Mouse (Mus musculus) lung, postnatal 0 days (tissue): Measurements from ENCODE around the gene Gys2. TPM values are rescaled to one million over a fixed set of nuclear protein-coding genes. Genes with fewer than 3 reads are reported as not detected.

ENCODE experiments used
- ATAC-seq: fragments of 200-750 bp; cut with Nextera tagmentation; 2 replicates; pipeline ENCODE4 v1.8.0; 2017; ENCODE audit warnings: moderate library complexity
- DNase-seq: peaks from one replicate; pipeline ENCODE4 v3.0.0-alpha.2; 2016; ENCODE audit warnings: low spot score
- H3K27ac ChIP-seq: fragments of 300-500 bp; sonication (generic); 2 replicates; pipeline ENCODE4 v1.5.1; 2014; ENCODE audit warnings: antibody characterized with exemption, mild to moderate bottlenecking, low read length, mixed read lengths
- H3K27me3 ChIP-seq: fragments of 300-500 bp; sonication (generic); replicated peaks from 2 replicates; pipeline ENCODE4 v1.6.1; 2014; ENCODE audit warnings: low read length, mixed read lengths; ENCODE audit not compliant: insufficient read depth
- H3K36me3 ChIP-seq: fragments of 300-500 bp; sonication (generic); 2 replicates; pipeline ENCODE4 v1.6.1; 2014; ENCODE audit warnings: low read length, mixed read lengths; ENCODE audit not compliant: insufficient read depth
- H3K4me1 ChIP-seq: fragments of 300-500 bp; sonication (generic); 2 replicates; pipeline ENCODE4 v1.6.1; 2014; ENCODE audit warnings: antibody characterized with exemption, low read depth, low read length, mixed read lengths; ENCODE audit not compliant: insufficient read depth
- H3K4me2 ChIP-seq: fragments of 300-500 bp; sonication (generic); replicated peaks from 2 replicates; pipeline ENCODE4 v1.6.1; 2014; ENCODE audit warnings: low read depth, mild to moderate bottlenecking, low read length, moderate library complexity, mixed read lengths
- H3K4me3 ChIP-seq: fragments of 300-500 bp; sonication (generic); 2 replicates; pipeline ENCODE4 v1.5.1; 2014; ENCODE audit warnings: low read depth, low read length
- H3K9ac ChIP-seq: fragments of 300-500 bp; sonication (generic); replicated peaks from 2 replicates; pipeline ENCODE4 v1.6.1; 2014; ENCODE audit warnings: low read depth, mild to moderate bottlenecking
- H3K9me3 ChIP-seq: fragments of 300-500 bp; sonication (generic); 2 replicates; pipeline ENCODE4 v1.6.1; 2016; ENCODE audit warnings: low read length, mixed read lengths
- CTCF ChIP-seq: IDR thresholded peaks from 2 replicates; pipeline ENCODE4 v1.5.1; 2016; ENCODE audit warnings: antibody characterized with exemption, mild to moderate bottlenecking
- EP300 ChIP-seq: IDR thresholded peaks from 2 replicates; pipeline ENCODE4 v1.6.1; 2016; ENCODE audit warnings: antibody characterized with exemption, mild to moderate bottlenecking, control low read depth
- WGBS: fragments of 180-500 bp; shearing (Covaris S2); extraction: QIAGEN DNeasy Blood & Tissue Kit; methylation state at CpG from one replicate; pipeline ENCODE4 v1.1.7; 2014; 5-methylcytosine and 5-hydroxymethylcytosine counted together
- polyA plus RNA-seq: library from polyadenylated mRNA; unstranded; fragments of >200 nt; fragmentation: Nextera tagmentation; extraction: Ambion mirVana; gene quantifications from 2 replicates; pipeline ENCODE4 v1.2.1, GENCODE M21; 2015

The Gys2 gene
- polyA plus RNA-seq, 1 experiment from 2014 or later = not detected

DNA sequence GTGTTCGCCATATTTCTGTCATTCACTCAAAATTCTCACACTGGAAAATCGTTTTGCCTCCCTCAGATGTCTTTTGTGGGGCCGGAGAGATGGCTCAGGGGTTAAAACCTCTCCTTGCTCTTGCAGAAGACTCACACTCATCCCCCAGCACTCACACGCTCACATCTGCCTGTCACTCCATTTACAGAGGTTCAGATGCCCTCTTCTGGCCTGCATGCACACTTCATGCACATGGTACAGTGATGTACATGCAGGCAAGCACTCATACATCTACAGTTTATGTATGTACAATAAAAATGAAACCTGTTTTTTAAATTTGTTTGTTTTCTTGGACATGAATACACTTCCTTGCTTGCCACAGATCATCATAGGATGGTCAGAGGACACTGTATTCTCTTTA lies 3.3 kb downstream of the Gys2 start:
- Histone ChIP-seq H3K4me3 (no peak overlapping the region), H3K27ac (no peak overlapping the region), H3K36me3 (no peaks in the 10 kb centered on the region), H3K9me3 (no peaks in the 10 kb centered on the region), H3K4me2 (no peak overlapping the region), H3K9ac (no peak overlapping the region), H3K4me1 (no peaks in the 10 kb centered on the region), H3K27me3 (no peaks in the 10 kb centered on the region)
- TF ChIP-seq CTCF (peak; percentile 54), EP300 (no peak)
- ATAC-seq (no peak), DNase-seq (peak; percentile 12)
- 46% methylated on average over 4 of the region's 4 CpGs for WGBS

DNA sequence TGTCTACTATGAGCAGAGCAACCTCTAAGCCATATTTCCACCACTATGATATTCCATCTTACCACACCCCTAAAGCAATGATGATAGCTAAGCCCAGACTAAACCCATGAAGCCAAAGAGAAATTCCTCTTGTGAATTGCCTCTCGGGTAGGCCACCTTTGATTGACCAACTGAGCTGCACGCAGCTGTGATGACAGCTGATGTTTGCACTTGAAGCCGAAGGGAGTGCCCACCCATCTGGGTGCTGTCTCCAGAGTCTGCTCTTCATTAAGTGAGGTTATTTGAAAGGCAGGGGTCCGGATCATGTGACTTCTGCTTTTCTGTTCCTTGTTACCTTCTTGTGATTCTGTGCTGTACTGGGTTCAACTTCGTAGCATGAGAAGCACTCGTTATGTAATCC lies 10.7 kb downstream of the Gys2 start:
- ATAC-seq = no peak
- H3K36me3 ChIP-seq = no peaks in the 10 kb centered on the region
- H3K9ac ChIP-seq = no peak overlapping the region
- WGBS = 76% methylated on average over 6 of the region's 6 CpGs
- no peaks in the 10 kb centered on the region for H3K9me3 ChIP-seq
- H3K4me3 ChIP-seq = no peak overlapping the region
- H3K4me2 ChIP-seq = no peak overlapping the region
- no peak overlapping the region for H3K27ac ChIP-seq
- TF ChIP-seq EP300 (no peak), CTCF (no peak)
- no peak for DNase-seq
- H3K4me1 ChIP-seq = no peaks in the 10 kb centered on the region
- no peaks in the 10 kb centered on the region for H3K27me3 ChIP-seq

DNA sequence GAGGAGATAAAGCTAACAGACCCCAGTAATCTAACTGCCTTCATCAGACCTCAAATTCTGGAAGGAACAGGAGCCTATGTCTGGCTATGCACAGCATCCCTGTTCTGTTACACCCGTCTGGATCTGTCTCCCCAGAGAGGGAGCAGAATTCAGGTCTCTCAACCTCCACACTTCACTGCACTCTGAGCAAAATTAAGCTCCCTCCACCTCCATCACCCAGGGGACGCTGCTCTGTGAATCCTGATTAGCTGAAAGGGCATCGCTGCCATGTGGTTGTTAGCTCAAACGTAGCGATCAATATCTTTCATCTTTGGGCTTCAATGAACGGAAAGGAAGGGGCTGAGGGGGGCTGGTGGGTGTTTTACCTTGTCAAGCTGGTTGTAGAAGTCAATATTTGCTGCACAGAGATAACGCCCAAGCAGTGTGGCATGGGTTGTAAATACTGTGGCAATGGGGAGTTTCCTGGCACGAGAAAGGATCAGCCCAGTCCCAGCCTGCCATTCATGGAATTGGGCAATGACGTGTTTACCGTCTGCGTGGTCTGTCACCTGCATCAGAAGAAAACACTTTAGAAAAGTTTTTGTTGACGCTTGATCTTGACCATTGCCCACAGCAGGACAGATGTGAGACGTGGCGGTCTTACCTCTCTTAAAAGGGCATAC lies 13.8 kb downstream of the Gys2 start:
- TF ChIP-seq EP300 (no peak), CTCF (no peak)
- DNase-seq = no peak
- no peaks in the 10 kb centered on the region for H3K27me3 ChIP-seq
- H3K36me3 ChIP-seq = no peaks in the 10 kb centered on the region
- no peak overlapping the region for H3K4me3 ChIP-seq
- no peaks in the 10 kb centered on the region for H3K9me3 ChIP-seq
- H3K4me2 ChIP-seq = no peak overlapping the region
- H3K4me1 ChIP-seq = no peaks in the 10 kb centered on the region
- ATAC-seq = no peak
- WGBS = 53% methylated on average over 14 of the region's 14 CpGs
- H3K9ac ChIP-seq = no peak overlapping the region
- no peak overlapping the region for H3K27ac ChIP-seq

DNA sequence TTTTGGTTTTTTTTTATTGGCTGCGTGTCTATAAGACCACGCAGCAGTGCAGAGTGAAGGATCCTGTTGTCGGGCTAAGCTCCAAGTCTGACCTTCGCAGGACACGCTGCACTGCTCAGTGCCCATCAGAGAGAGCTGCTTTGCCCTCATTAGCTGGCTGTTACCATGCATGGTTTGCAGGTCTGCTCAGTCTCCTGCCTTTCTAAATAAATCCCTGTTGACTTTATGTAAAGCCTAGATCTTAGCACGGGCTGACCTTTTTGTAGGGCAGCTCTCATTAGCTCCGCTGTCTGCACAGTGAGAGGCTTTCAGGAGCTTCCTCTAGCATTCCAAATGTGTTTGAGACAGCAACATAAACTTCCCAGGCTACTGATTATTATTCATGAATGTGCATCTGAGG lies 14.9 kb downstream of the Gys2 start:
- no peak overlapping the region for H3K27ac ChIP-seq
- no peak overlapping the region for H3K9ac ChIP-seq
- no peak overlapping the region for H3K4me2 ChIP-seq
- H3K4me1 ChIP-seq = no peaks in the 10 kb centered on the region
- no peaks in the 10 kb centered on the region for H3K36me3 ChIP-seq
- WGBS = 51% methylated on average over 7 of the region's 7 CpGs
- DNase-seq (no peak), ATAC-seq (no peak)
- no peak overlapping the region for H3K4me3 ChIP-seq
- H3K27me3 ChIP-seq = no peaks in the 10 kb centered on the region
- TF ChIP-seq CTCF = no peak
- no peak for TF ChIP-seq EP300
- H3K9me3 ChIP-seq = no peaks in the 10 kb centered on the region

DNA sequence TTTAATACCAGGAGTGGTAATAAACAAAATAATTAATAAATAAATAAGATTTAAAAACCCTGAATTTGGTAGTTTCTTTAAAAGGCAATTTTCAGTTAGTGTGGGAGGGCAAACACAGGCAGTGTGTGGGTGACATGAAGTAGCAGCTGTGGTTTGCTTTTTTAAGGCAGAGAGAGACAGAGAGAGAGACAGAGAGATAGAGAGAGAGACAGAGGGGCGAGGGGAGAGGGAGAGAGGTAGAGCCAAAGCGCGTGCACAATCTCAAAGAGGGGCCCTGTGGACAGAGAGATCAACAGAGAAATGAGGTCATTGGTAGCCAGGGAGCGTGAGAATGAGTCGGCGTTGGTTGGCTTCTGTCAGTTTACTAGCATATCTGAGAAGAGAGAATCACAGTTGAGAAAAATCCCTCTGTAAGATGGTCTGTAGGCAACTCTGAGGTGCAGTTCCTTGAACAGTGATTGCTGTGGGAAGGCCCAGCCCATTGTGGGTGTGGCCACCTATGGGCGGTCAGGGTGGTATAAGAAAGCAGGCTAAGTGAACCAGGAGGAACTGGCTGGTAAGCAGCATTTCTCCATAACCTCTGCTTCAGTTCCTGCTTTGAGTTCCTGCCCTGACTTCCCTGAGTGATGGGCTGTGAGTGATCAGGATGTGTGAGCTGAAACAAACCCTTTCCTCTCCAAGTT lies 17.5 kb downstream of the Gys2 start:
- no peak for ATAC-seq
- TF ChIP-seq EP300 (no peak), CTCF (no peak)
- peak; percentile 7 for DNase-seq
- Histone ChIP-seq H3K9me3 (no peaks in the 10 kb centered on the region), H3K9ac (no peak overlapping the region), H3K27ac (no peak overlapping the region), H3K4me1 (no peaks in the 10 kb centered on the region), H3K36me3 (no peaks in the 10 kb centered on the region), H3K4me2 (no peak overlapping the region), H3K27me3 (no peaks in the 10 kb centered on the region), H3K4me3 (no peak overlapping the region)
- WGBS = 65% methylated on average over 7 of the region's 7 CpGs

DNA sequence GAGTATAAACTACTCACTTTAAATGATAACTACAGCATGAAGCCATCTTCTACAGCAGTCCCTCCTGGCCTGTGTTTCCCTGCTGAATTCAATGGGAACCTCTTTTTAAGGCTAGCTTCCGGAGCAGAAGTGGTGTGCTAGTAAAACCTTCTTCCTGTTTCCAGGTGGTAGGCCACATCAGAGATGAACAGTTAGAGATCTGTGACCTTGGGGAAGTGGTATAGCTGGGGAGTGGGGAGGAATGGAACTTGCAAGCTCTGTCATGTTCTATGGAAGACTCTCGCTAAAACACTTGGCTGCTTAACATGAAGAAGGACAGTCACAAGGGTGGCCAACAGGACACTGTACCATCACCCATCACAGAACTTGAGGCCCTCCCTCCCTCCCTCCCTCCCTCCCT lies 19.6 kb downstream of the Gys2 start:
- DNase-seq = no peak
- no peaks in the 10 kb centered on the region for H3K9me3 ChIP-seq
- no peak overlapping the region for H3K9ac ChIP-seq
- H3K4me1 ChIP-seq = no peaks in the 10 kb centered on the region
- no peaks in the 10 kb centered on the region for H3K36me3 ChIP-seq
- TF ChIP-seq CTCF (no peak), EP300 (no peak)
- 69% methylated on average over 2 of the region's 2 CpGs for WGBS
- no peak overlapping the region for H3K4me3 ChIP-seq
- H3K4me2 ChIP-seq = no peak overlapping the region
- no peak overlapping the region for H3K27ac ChIP-seq
- no peaks in the 10 kb centered on the region for H3K27me3 ChIP-seq
- no peak for ATAC-seq
